Mouse (Mus musculus) erythroblast, embryonic 14.5 days (primary cell): ENCODE data around the gene Dcun1d1. TPM values are rescaled to one million over a fixed set of nuclear protein-coding genes. Genes with fewer than 3 reads are reported as not detected.

Experiments
- H3K27me3 ChIP-seq: 2 replicates; pipeline ENCODE4 v1.6.1; 2012; ENCODE audit warnings: inconsistent platforms; ENCODE audit not compliant: control insufficient read depth
- H3K36me3 ChIP-seq: 2 replicates; pipeline ENCODE4 v1.6.1; 2012; ENCODE audit warnings: mild to moderate bottlenecking, inconsistent platforms; ENCODE audit not compliant: control insufficient read depth
- H3K4me1 ChIP-seq: 2 replicates; pipeline ENCODE4 v1.6.1; 2012; ENCODE audit warnings: inconsistent platforms; ENCODE audit not compliant: control insufficient read depth
- H3K4me3 ChIP-seq: replicated peaks from 2 replicates; pipeline ENCODE3; 2012; ENCODE audit warnings: moderate library complexity, mild to moderate bottlenecking, inconsistent platforms
- H3K9me3 ChIP-seq: 2 replicates; pipeline ENCODE4 v1.6.1; 2012; ENCODE audit warnings: low read length, inconsistent platforms, mixed read lengths; ENCODE audit not compliant: control insufficient read depth
- GATA1 ChIP-seq: IDR thresholded peaks from 2 replicates; pipeline ENCODE4 v1.6.1; 2012; ENCODE audit warnings: low read length, inconsistent platforms, mixed read lengths
- TAL1 ChIP-seq: IDR thresholded peaks from 3 replicates; pipeline ENCODE4 v1.6.1; 2012; ENCODE audit warnings: low read length, inconsistent platforms, mixed read lengths
- polyA plus RNA-seq: library from polyadenylated mRNA; stranded (reverse); fragments of >175 nt; gene quantifications from 2 replicates; pipeline ENCODE4 v1.2.3, GENCODE M21; 2012

Dcun1d1 gene
- polyA plus RNA-seq = 0.67 and 0.95 TPM in 2 replicates

DNA sequence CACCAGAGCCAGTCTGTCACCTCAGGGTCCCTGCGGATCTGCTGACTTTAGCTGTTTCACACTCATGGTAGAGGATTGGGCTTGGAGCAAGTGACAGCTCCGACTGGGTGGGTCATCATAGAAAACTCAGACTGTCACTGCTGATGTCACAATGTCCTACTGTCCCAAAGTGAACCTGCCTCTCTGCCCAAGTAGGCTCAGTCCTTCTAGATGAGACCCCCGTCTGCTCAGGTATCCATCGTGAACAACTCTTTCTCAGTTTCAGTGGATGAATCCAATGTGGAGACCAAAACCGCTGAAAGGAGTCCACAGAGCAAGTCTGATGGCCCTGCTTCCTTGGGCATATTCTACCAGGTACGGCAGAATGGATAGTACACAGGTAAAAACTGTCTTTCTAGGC is at the start of gene Dcun1d1:
Dcun1d1 (minus strand) TSS at position 101 of the 400 bp plus-strand sequence.
- H3K4me1 ChIP-seq = peaks cover 39% of the 10 kb centered on the region
- no peak within 1 kb of the TSS for H3K4me3 ChIP-seq
- H3K27me3 ChIP-seq = no peaks in the 10 kb centered on the region
- peaks cover 43% of the 10 kb centered on the region for H3K36me3 ChIP-seq
- TF ChIP-seq GATA1 (no peak), TAL1 (no peak)
- H3K9me3 ChIP-seq = no peaks in the 10 kb centered on the region

DNA sequence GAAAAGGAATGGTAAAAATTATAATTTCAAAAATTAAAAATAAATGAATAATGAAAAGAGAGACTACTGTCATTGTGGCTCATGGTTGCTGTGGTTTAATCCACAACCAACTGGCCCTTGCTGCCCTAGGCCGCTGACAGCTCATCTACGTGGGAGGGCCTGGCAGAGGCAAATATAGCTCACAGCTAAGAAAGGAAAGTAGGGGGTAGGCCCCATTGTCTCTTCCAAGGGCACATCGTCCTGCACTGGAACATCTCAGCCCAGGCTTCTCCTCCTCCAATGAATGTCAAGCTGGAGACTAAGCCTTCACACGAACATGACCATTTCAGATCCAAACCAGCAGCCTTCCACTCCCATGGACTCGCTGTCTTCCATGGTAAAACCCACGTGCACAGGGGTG is 49.0 kb upstream of the Dcun1d1 start:
- TF ChIP-seq GATA1 = no peak
- TF ChIP-seq TAL1 = no peak
- Histone ChIP-seq H3K4me3 (no peak overlapping the region), H3K4me1 (no peaks in the 10 kb centered on the region), H3K27me3 (no peaks in the 10 kb centered on the region), H3K9me3 (no peaks in the 10 kb centered on the region), H3K36me3 (peaks cover 10% of the 10 kb centered on the region)

DNA sequence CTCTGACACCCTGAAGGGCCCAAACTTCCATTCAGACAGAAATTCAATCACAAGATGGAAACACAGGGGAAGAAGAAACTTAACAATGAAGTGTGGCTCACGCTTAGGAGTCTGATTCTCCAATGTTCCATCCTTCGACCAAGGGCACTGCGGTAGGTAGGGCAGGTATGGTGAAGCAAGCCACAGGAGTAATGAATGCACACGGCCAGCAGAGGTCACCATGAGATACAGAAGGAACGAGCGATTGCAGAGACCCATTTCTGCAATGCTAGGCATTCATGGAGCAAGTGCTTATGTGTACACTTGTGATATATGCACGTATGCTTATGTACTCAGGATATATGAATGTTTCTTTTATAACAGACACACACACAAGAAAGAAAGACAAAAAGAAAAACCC is 36.3 kb upstream of the Dcun1d1 start:
- TF ChIP-seq GATA1 (no peak), TAL1 (no peak)
- H3K4me3 ChIP-seq = no peak overlapping the region
- no peaks in the 10 kb centered on the region; the same call in none of the 2 replicates for H3K4me1 ChIP-seq
- no peaks in the 10 kb centered on the region for H3K27me3 ChIP-seq
- peaks cover 13% of the 10 kb centered on the region for H3K36me3 ChIP-seq
- no peaks in the 10 kb centered on the region for H3K9me3 ChIP-seq

DNA sequence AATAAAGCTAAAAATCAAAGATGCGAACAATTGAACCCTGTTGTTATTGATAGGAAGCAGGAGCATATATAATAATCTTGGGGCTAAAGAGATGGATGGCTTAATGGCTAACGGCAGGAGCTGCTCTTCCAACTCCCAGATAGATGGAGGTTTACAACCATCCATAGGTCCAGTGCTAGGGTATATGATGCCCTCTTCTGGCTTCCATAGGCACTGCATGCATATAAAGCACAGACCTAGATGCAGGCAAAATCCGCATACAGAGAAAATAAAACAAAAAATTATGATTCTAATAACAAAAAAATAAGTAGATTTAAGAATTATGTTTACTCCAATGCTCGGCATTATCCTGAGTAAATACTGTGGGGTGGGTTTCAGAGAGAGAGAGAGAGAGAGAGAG is 35.7 kb upstream of the Dcun1d1 start:
- TF ChIP-seq GATA1 = no peak
- no peak for TF ChIP-seq TAL1
- H3K9me3 ChIP-seq = no peaks in the 10 kb centered on the region
- H3K27me3 ChIP-seq = no peaks in the 10 kb centered on the region
- H3K4me3 ChIP-seq = no peak overlapping the region
- H3K36me3 ChIP-seq = peaks cover 13% of the 10 kb centered on the region
- no peaks in the 10 kb centered on the region; the same call in none of the 2 replicates for H3K4me1 ChIP-seq

DNA sequence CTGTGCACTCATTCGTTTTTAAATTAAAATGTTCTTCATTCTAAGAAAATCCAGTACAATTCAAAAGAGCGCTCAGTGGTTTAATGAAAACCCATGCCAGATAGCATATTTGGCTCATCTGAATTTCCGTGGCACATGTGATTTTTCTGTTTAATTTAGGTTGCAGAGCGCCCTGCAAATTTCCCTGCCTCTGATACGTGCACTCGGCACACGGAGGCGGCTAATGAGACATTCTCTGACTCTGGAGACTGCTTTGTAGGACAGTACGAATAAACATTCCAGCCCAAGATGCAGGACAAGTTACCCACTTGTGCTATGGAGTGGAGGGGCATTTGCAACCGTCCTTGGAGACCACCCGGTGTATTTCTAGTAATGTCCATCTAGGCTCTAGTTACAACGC is 33.9 kb upstream of the Dcun1d1 start:
- Histone ChIP-seq H3K36me3 (peaks cover 13% of the 10 kb centered on the region), H3K9me3 (no peaks in the 10 kb centered on the region), H3K27me3 (no peaks in the 10 kb centered on the region), H3K4me1 (peaks cover 7% of the 10 kb centered on the region), H3K4me3 (no peak overlapping the region)
- TF ChIP-seq GATA1 (no peak), TAL1 (no peak)

DNA sequence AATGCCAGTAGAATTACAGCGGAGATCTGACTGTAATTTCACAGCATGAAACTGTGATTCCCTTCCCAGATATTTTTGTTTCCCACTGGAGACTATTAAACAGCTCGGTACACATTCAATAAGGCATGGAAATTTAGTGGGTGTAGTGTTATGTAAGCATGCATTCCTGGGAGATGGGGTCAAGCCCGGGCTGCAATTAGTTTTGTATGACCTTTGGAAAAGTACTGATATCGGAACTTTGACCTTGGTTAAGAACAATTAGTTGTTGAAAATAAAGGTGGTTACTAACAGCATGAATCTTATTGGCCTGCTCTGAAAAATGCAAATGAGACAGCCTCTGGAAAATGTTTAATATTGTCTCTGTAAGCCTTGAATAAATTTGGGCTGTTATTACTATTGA is 33.2 kb upstream of the Dcun1d1 start:
- Histone ChIP-seq H3K36me3 (peaks cover 13% of the 10 kb centered on the region), H3K9me3 (no peaks in the 10 kb centered on the region), H3K4me1 (peaks cover 8% of the 10 kb centered on the region), H3K4me3 (no peak overlapping the region), H3K27me3 (no peaks in the 10 kb centered on the region)
- no peak for TF ChIP-seq TAL1
- TF ChIP-seq GATA1 = no peak

DNA sequence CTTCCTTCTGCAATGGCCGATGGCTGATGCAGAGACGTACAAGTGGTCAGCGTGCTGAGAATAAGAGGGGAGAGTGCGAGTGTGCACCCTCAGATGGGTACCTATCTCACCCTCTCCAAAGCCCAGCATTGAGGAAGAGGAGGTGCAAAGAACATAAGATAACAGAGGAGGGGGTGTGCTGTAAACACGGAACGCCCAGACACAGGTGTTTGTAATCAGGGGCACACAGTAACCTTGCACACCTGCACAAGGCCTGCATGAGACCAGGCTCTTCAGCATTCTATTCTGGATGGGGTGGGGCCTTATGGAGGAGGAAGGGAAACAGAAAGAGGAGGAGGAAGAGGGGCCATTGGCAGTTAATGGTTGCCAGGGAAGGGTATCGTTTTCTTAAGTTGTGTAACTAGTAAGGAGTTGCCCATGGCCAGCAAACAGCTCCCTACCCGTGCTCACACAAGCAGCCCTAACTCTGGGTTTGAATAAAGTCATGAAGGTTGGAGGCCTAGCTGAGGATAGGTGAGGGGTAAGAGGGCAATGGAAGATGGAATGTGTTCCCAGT is 30.2 kb upstream of the Dcun1d1 start:
- Histone ChIP-seq H3K36me3 (peaks cover 12% of the 10 kb centered on the region), H3K4me3 (no peak overlapping the region), H3K4me1 (peaks cover 20% of the 10 kb centered on the region), H3K9me3 (no peaks in the 10 kb centered on the region), H3K27me3 (no peaks in the 10 kb centered on the region)
- TF ChIP-seq TAL1 = no peak
- no peak for TF ChIP-seq GATA1

DNA sequence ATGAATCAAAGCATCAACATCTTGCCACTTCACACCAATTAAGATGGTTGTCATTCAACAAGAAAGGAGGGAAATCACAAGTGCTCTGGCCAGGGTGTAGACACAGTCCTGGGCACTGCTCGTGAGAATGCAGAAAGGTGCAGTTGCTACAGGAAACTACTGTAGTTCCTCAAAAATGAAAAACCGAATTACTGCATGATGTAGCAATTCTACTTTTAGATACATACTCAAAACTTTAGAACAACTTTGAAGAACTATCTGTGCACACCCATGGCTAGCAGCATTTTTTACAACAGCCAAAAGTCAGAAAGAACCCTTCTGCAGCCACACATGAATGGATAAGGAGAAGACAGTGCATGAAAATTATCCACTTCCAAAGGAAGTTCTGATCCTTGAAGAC is 29.2 kb upstream of the Dcun1d1 start:
- no peaks in the 10 kb centered on the region for H3K27me3 ChIP-seq
- TF ChIP-seq TAL1 (no peak), GATA1 (no peak)
- no peaks in the 10 kb centered on the region for H3K9me3 ChIP-seq
- no peak overlapping the region for H3K4me3 ChIP-seq
- H3K4me1 ChIP-seq = peaks cover 20% of the 10 kb centered on the region
- H3K36me3 ChIP-seq = peaks cover 9% of the 10 kb centered on the region

DNA sequence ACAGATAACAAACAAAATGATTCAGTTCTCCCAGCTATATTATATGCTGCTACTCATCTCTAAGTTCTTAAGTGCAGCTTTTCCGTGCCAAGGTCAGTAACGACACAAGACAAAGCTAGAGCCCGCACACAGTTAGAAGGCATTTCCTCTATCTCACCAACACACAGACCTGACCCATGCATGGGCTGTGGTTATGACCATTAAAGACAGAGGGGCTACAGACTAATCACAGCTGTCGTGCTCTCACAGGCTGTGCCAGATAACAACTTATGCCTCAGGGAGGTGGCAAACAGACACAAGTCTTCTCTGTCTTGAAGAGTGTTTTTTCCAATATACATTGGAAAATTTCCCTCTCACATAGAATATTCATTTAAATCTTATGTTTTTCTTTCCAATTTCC is 27.7 kb upstream of the Dcun1d1 start:
- H3K4me1 ChIP-seq = peaks cover 21% of the 10 kb centered on the region
- no peak for TF ChIP-seq TAL1
- peaks cover 7% of the 10 kb centered on the region for H3K36me3 ChIP-seq
- no peaks in the 10 kb centered on the region for H3K9me3 ChIP-seq
- H3K4me3 ChIP-seq = no peak overlapping the region
- H3K27me3 ChIP-seq = no peaks in the 10 kb centered on the region

DNA sequence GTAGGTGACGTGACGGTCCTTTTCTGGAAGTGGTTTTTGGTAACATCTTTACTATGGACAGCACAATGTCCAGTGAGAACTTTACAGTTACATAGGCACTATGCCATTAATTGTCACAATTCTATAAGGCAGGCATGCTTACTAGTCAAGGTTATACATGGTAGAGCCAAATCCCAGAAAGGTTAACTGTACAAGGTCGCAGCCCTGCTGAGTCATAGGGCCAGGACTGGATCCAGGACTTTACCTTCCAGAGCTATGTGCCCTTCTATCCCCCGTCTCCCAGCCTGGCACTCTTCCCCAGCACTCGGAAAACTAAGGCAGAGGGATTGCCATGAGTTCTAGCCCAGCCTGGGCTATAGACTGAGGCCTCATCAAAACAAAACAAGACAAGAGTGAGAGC is 26.7 kb upstream of the Dcun1d1 start:
- peaks cover 8% of the 10 kb centered on the region for H3K36me3 ChIP-seq
- TF ChIP-seq GATA1 (no peak), TAL1 (no peak)
- peaks cover 22% of the 10 kb centered on the region for H3K4me1 ChIP-seq

More for the DNA sequence above, 26.7 kb upstream of the Dcun1d1 start:
- Histone ChIP-seq H3K4me3 (no peak overlapping the region), H3K9me3 (no peaks in the 10 kb centered on the region), H3K27me3 (no peaks in the 10 kb centered on the region)
